In the genomic region with DNA sequence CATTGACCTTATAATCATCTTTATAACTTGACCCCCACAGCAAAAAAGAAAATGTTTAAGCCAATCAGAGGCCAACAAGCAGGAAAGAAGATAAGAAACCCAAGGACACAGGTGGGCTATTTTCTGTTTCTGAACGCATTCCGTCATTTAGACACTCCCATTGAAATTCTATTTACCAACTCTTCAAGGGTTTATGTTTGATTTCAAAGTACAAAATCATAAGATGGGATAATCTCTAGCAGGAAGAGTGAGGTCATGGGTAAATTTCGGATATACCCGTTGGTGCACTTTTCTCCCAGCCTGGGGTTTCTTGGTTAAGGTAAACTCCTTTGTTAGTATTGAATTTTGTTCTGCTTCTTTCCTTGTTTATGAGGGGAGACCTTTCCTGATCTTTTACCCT, we compare ENCODE assay signal across 18 mouse cellular contexts.
DNase-seq lines count a peak whose midpoint lies in the region; ATAC-seq lines count a peak whose summit lies in the region.
"Had no signal": no experiment of that assay in that cellular context is flagged by ENCODE, and none has a peak within 500 bp of the region (broad histone marks: within the 10 kb centered on the region; RNA-seq: fewer than 3 reads in every experiment).

No protein-coding gene starts in this region.

- H3K4me2 ChIP-seq in intestine, embryonic 15.5 days (replicated peaks) = no peak overlapping the region
- H3K4me2 ChIP-seq in intestine, embryonic 16.5 days (ENCODE audit: low read depth, low read length) = no peak overlapping the region
- H3K4me2 ChIP-seq: embryonic facial prominence, embryonic 12.5 days; forebrain, embryonic 13.5 days; forebrain, embryonic 15.5 days had no signal

- no peaks in the 10 kb centered on the region for H3K27me3 ChIP-seq in intestine, embryonic 15.5 days (replicated peaks)
- H3K27me3 ChIP-seq in intestine, embryonic 16.5 days (replicated peaks; ENCODE audit: control insufficient read depth, insufficient read depth, low read length) = no peaks in the 10 kb centered on the region
- H3K27me3 ChIP-seq: embryonic facial prominence, embryonic 12.5 days; forebrain, embryonic 13.5 days; forebrain, embryonic 15.5 days had no signal

- ATAC-seq in intestine, embryonic 15.5 days = peak; percentile 53
- peak; percentile 40; the same call in 1 of the 2 replicates for ATAC-seq in intestine, embryonic 16.5 days
- ATAC-seq: forebrain, embryonic 13.5 days; forebrain, embryonic 15.5 days had no signal

- H3K4me1 ChIP-seq in intestine, embryonic 15.5 days (replicated peaks) = 0 out of 2 replicates have a peak, but pooled peaks cover 3% of the 10 kb centered on the region
- H3K4me1 ChIP-seq in intestine, embryonic 16.5 days (ENCODE audit: control insufficient read depth, insufficient read depth, low read length) = no peaks in the 10 kb centered on the region; the same call in 1 of the 2 replicates
- H3K4me1 ChIP-seq: embryonic facial prominence, embryonic 10.5 days; embryonic facial prominence, embryonic 12.5 days had no signal

- no peak overlapping the region for H3K9ac ChIP-seq in intestine, embryonic 15.5 days
- no peak overlapping the region for H3K9ac ChIP-seq in intestine, embryonic 16.5 days (ENCODE audit: low read depth, low read length)
- H3K9ac ChIP-seq: embryonic facial prominence, embryonic 12.5 days; forebrain, embryonic 13.5 days; forebrain, embryonic 15.5 days had no signal

- 57% methylated on average over 4 of the region's 4 CpGs for WGBS in intestine, embryonic 15.5 days
- 61% methylated on average over 4 of the region's 4 CpGs for WGBS in intestine, embryonic 16.5 days
- WGBS in large intestine, adult 2 months = 25% methylated on average over 4 of the region's 4 CpGs

- peak; percentile 35 for DNase-seq in large intestine, adult 2 months (ENCODE audit: low read depth, low spot score)
- DNase-seq in kidney, adult 11 months = no peak
- no peak for DNase-seq in adrenal gland, postnatal 4 days (ENCODE audit: low spot score in 2 of 2)
- no peak for DNase-seq in spleen, postnatal 14 days (ENCODE audit: low spot score in 2 of 2)
- DNase-seq: adrenal gland, adult 2 months; adrenal gland, postnatal 10 days; adrenal gland, postnatal 25 days; cerebellum, adult 11-12 months; cerebellum, adult 2 months; cerebellum, adult 9-10 months; cerebellum, postnatal 10 days; cerebellum, postnatal 25 days had no signal

- H3K9me3 ChIP-seq in intestine, embryonic 15.5 days = no peaks in the 10 kb centered on the region
- H3K9me3 ChIP-seq in intestine, embryonic 16.5 days (ENCODE audit: control insufficient read depth, low read length) = no peaks in the 10 kb centered on the region
- H3K9me3 ChIP-seq: embryonic facial prominence, embryonic 10.5 days; embryonic facial prominence, embryonic 12.5 days; forebrain, embryonic 13.5 days; forebrain, embryonic 15.5 days had no signal

- H3K4me3 ChIP-seq in intestine, embryonic 15.5 days (replicated peaks) = no peak overlapping the region
- H3K4me3 ChIP-seq in intestine, embryonic 16.5 days (ENCODE audit: low read length) = no peak overlapping the region
- H3K4me3 ChIP-seq: embryonic facial prominence, embryonic 10.5 days; embryonic facial prominence, embryonic 12.5 days; forebrain, embryonic 13.5 days; forebrain, embryonic 15.5 days had no signal

- H3K27ac ChIP-seq in intestine, embryonic 15.5 days = no peak overlapping the region
- no peak overlapping the region for H3K27ac ChIP-seq in intestine, embryonic 16.5 days (ENCODE audit: low read length)
- H3K27ac ChIP-seq: embryonic facial prominence, embryonic 10.5 days; embryonic facial prominence, embryonic 12.5 days; forebrain, embryonic 13.5 days; forebrain, embryonic 15.5 days had no signal

- no peaks in the 10 kb centered on the region for H3K36me3 ChIP-seq in intestine, embryonic 15.5 days
- H3K36me3 ChIP-seq in intestine, embryonic 16.5 days (ENCODE audit: control insufficient read depth, insufficient read depth, low read length) = no peaks in the 10 kb centered on the region
- H3K36me3 ChIP-seq: embryonic facial prominence, embryonic 10.5 days; embryonic facial prominence, embryonic 12.5 days; forebrain, embryonic 15.5 days had no signal
